Mouse (Mus musculus) stomach, postnatal 0 days (tissue): Measurements from ENCODE around the gene Ctse.

ENCODE experiments used
- CTCF ChIP-seq: IDR thresholded peaks from 2 replicates; pipeline ENCODE4 v1.5.1; 2016; ENCODE audit warnings: antibody characterized with exemption, low read depth, mild to moderate bottlenecking, moderate library complexity
- EP300 ChIP-seq: optimal IDR thresholded peaks from 2 replicates; pipeline ENCODE3; 2016; ENCODE audit warnings: antibody characterized with exemption

DNA sequence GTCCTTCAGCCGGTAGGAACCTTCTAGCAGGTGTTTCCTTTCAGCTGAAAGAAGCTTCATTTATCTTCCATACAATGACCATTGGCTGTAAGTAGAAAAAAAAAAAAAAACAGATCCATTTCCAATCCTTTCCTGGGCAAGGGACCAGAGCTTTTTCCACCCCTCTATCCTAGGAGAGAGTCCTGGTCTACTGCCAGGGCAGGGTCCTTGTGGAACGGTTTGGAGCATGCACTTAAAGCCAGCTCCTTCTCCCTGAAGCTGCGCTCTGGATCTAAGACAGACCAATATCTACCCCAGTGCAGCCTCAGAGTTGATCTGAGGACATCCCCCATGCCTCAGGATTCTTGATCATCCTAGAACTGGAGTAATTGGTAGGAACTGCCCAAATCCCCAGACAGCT is 83.9 kb downstream of the Ctse start:
- TF ChIP-seq CTCF = no peak
- TF ChIP-seq EP300 = no peak
